Mouse (Mus musculus) kidney, embryonic 16.5 days (tissue): Measurements from ENCODE around the gene Sltm. TPM values are rescaled to one million over a fixed set of nuclear protein-coding genes. Genes with fewer than 3 reads are reported as not detected.

Experiments
- ATAC-seq: fragments of 200-750 bp; cut with Nextera tagmentation; 2 replicates; pipeline ENCODE4 v1.8.0; 2017; ENCODE audit warnings: moderate TSS enrichment; ENCODE audit not compliant: low FRiP score, low TSS enrichment
- H3K27ac ChIP-seq: fragments of 300-500 bp; sonication (generic); 2 replicates; pipeline ENCODE4 v1.5.1; 2014; ENCODE audit warnings: low read length
- H3K27me3 ChIP-seq: fragments of 300-500 bp; sonication (generic); 2 replicates; pipeline ENCODE4 v1.6.1; 2014; ENCODE audit warnings: low read length, control low read depth, mixed read lengths; ENCODE audit not compliant: insufficient read depth
- H3K36me3 ChIP-seq: fragments of 300-500 bp; sonication (generic); 2 replicates; pipeline ENCODE4 v1.6.1; 2014; ENCODE audit warnings: low read length, control low read depth, mixed read lengths; ENCODE audit not compliant: insufficient read depth
- H3K4me1 ChIP-seq: fragments of 300-500 bp; sonication (generic); 2 replicates; pipeline ENCODE4 v1.6.1; 2014; ENCODE audit warnings: low read length, control low read depth, mixed read lengths; ENCODE audit not compliant: insufficient read depth
- H3K4me2 ChIP-seq: fragments of 300-500 bp; sonication (generic); replicated peaks from 2 replicates; pipeline ENCODE4 v1.6.1; 2014; ENCODE audit warnings: low read depth, low read length
- H3K4me3 ChIP-seq: fragments of 300-500 bp; sonication (generic); 2 replicates; pipeline ENCODE4 v1.5.1; 2014; ENCODE audit warnings: mild to moderate bottlenecking, low read length
- H3K9ac ChIP-seq: fragments of 300-500 bp; sonication (generic); replicated peaks from 2 replicates; pipeline ENCODE4 v1.6.1; 2014; ENCODE audit warnings: low read length
- H3K9me3 ChIP-seq: fragments of 300-500 bp; sonication (generic); 2 replicates; pipeline ENCODE4 v1.6.1; 2016; ENCODE audit warnings: low read length, control low read depth
- WGBS: fragments of 180-500 bp; shearing (Covaris S2); extraction: QIAGEN DNeasy Blood & Tissue Kit; methylation state at CpG from one replicate; pipeline ENCODE4 v1.1.7; 2014; 5-methylcytosine and 5-hydroxymethylcytosine counted together
- polyA plus RNA-seq: library from polyadenylated mRNA; unstranded; fragments of >200 nt; fragmentation: Nextera tagmentation; extraction: Ambion mirVana; gene quantifications from 2 replicates; pipeline ENCODE4 v1.2.1, GENCODE M21; 2015

The Sltm gene
- polyA plus RNA-seq, 1 experiment from 2014 or later = 49.2 TPM

DNA sequence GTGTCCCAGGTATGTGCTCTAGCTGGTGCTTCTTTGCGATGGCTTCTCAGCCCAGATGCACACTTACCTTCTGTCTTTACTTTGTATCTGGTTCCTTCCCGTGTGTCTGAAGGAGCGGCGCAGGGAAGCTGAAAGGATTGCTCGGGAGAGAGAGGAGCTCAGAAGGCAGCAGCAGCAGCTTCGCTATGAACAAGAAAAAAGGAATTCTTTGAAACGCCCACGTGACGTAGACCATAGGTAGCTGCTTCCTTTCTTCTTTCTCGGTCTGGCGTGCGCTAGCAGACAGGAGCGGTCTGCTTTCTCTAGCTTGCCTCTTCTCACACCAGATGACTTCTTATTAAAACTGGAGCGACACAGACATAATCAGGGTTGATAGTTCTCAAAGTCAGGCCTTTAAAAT, 42.1 kb downstream of the Sltm start:
- 91% methylated on average over 14 of the region's 14 CpGs for WGBS
- Histone ChIP-seq H3K9ac (no peak overlapping the region), H3K4me2 (no peak overlapping the region), H3K9me3 (no peaks in the 10 kb centered on the region), H3K27ac (no peak overlapping the region), H3K4me3 (no peak overlapping the region), H3K36me3 (peaks cover 72% of the 10 kb centered on the region), H3K27me3 (no peaks in the 10 kb centered on the region), H3K4me1 (no peaks in the 10 kb centered on the region)
- ATAC-seq = no peak

DNA sequence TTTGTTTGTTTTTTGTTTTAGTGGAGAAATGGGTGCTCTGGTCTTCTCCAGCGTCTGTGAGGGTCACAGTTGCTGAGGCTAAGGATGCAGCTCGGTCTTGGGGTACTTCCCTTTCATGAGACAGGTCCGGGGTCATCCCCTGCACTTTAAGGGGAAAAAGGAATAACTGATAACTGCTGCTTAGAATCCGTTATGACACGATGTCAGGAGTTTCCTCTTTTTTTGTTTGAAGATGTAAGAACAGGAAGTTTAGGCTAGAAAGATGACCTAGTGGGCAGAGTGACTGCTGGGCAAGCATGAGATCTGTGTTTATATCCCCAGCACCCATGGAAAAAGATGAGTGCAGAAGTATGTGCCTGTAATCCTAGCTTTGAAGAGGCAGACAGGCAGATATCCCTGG, 42.6 kb downstream of the Sltm start:
- H3K4me3 ChIP-seq = no peak overlapping the region
- ATAC-seq = no peak
- peaks cover 72% of the 10 kb centered on the region for H3K36me3 ChIP-seq
- 86% methylated on average over 5 of the region's 5 CpGs for WGBS
- H3K27ac ChIP-seq = no peak overlapping the region
- H3K4me1 ChIP-seq = no peaks in the 10 kb centered on the region
- no peak overlapping the region for H3K4me2 ChIP-seq
- H3K9me3 ChIP-seq = no peaks in the 10 kb centered on the region
- no peak overlapping the region for H3K9ac ChIP-seq
- H3K27me3 ChIP-seq = no peaks in the 10 kb centered on the region

- Histone ChIP-seq H3K9ac (no peak overlapping the region), H3K27ac (no peak overlapping the region), H3K4me1 (no peaks in the 10 kb centered on the region), H3K36me3 (peaks cover 78% of the 10 kb centered on the region), H3K4me2 (no peak overlapping the region), H3K4me3 (no peak overlapping the region), H3K9me3 (no peaks in the 10 kb centered on the region), H3K27me3 (no peaks in the 10 kb centered on the region)
- ATAC-seq = no peak
- 95% methylated on average over 5 of the region's 5 CpGs for WGBS
Measured at GRCm38 (mm10) chr9:70587171-70587570, 44.6 kb downstream of the Sltm start.

- no peak for ATAC-seq
- H3K4me3 ChIP-seq = no peak overlapping the region
- H3K27ac ChIP-seq = no peak overlapping the region
- peaks cover 76% of the 10 kb centered on the region for H3K36me3 ChIP-seq
- H3K4me1 ChIP-seq = no peaks in the 10 kb centered on the region
- H3K9ac ChIP-seq = no peak overlapping the region
- H3K9me3 ChIP-seq = no peaks in the 10 kb centered on the region
- H3K27me3 ChIP-seq = no peaks in the 10 kb centered on the region
- H3K4me2 ChIP-seq = no peak overlapping the region
- 96% methylated on average over 4 of the region's 4 CpGs for WGBS
Measured at GRCm38 (mm10) chr9:70590775-70591174, 48.2 kb downstream of the Sltm start.

DNA sequence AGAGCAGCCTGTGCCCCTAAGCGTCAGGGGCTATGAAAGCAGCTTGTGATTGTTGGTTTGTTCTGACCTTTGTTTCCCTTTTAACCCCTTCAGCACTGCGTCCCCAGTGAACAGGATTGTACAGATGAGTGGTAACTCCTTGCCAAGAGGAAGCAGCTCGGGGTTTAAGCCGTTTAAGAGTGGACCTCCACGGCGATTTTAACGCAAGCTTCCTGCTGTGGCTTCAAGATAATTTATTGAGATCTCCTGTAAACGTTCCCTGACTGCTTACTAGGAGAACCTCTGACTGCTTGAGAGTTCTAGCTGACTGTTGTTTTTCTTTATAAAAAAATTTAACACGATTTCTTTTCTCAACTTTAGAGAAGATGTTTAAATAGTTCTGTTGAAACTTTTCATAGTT, 48.9 kb downstream of the Sltm start:
- H3K9ac ChIP-seq = no peak overlapping the region
- 44% methylated on average over 9 of the region's 9 CpGs for WGBS
- H3K4me1 ChIP-seq = no peaks in the 10 kb centered on the region
- H3K9me3 ChIP-seq = no peaks in the 10 kb centered on the region
- no peak overlapping the region for H3K27ac ChIP-seq
- no peaks in the 10 kb centered on the region for H3K27me3 ChIP-seq
- no peak overlapping the region for H3K4me3 ChIP-seq
- no peak overlapping the region for H3K4me2 ChIP-seq
- ATAC-seq = no peak
- peaks cover 73% of the 10 kb centered on the region for H3K36me3 ChIP-seq

- ATAC-seq = no peak
- Histone ChIP-seq H3K36me3 (peaks cover 17% of the 10 kb centered on the region), H3K4me2 (no peak overlapping the region), H3K27me3 (no peaks in the 10 kb centered on the region), H3K27ac (no peak overlapping the region), H3K4me1 (no peaks in the 10 kb centered on the region), H3K4me3 (no peak overlapping the region), H3K9me3 (no peaks in the 10 kb centered on the region), H3K9ac (no peak overlapping the region)
- WGBS = 92% methylated on average over 2 of the region's 2 CpGs
Measured at GRCm38 (mm10) chr9:70598271-70598670, 55.7 kb downstream of the Sltm start.

- H3K27ac ChIP-seq = no peak overlapping the region
- peaks cover 11% of the 10 kb centered on the region for H3K36me3 ChIP-seq
- no peaks in the 10 kb centered on the region for H3K9me3 ChIP-seq
- no peaks in the 10 kb centered on the region for H3K4me1 ChIP-seq
- no peak overlapping the region for H3K4me3 ChIP-seq
- H3K4me2 ChIP-seq = no peak overlapping the region
- H3K27me3 ChIP-seq = no peaks in the 10 kb centered on the region
- no peak overlapping the region for H3K9ac ChIP-seq
- no peak for ATAC-seq
- 88% methylated on average over 1 of the region's 1 CpGs for WGBS
Measured at GRCm38 (mm10) chr9:70602186-70602845, 59.8 kb downstream of the Sltm start.

GRCm38 (mm10) chr9:70611026-70611673, 68.6 kb downstream of the Sltm start:
- Histone ChIP-seq H3K4me2 (no peak overlapping the region), H3K9me3 (no peaks in the 10 kb centered on the region), H3K4me1 (no peaks in the 10 kb centered on the region), H3K4me3 (no peak overlapping the region), H3K27ac (no peak overlapping the region), H3K36me3 (peaks cover 7% of the 10 kb centered on the region; the same call in 1 of the 2 replicates), H3K9ac (no peak overlapping the region), H3K27me3 (no peaks in the 10 kb centered on the region)
- no peak for ATAC-seq
- 73% methylated on average over 3 of the region's 3 CpGs for WGBS

- Histone ChIP-seq H3K9me3 (no peaks in the 10 kb centered on the region), H3K4me1 (no peaks in the 10 kb centered on the region), H3K27me3 (no peaks in the 10 kb centered on the region), H3K4me2 (no peak overlapping the region), H3K27ac (no peak overlapping the region), H3K36me3 (no peaks in the 10 kb centered on the region), H3K4me3 (no peak overlapping the region), H3K9ac (no peak overlapping the region)
- WGBS = 90% methylated on average over 2 of the region's 2 CpGs
- no peak for ATAC-seq
Measured at GRCm38 (mm10) chr9:70629711-70630110, 87.2 kb downstream of the Sltm start.

DNA sequence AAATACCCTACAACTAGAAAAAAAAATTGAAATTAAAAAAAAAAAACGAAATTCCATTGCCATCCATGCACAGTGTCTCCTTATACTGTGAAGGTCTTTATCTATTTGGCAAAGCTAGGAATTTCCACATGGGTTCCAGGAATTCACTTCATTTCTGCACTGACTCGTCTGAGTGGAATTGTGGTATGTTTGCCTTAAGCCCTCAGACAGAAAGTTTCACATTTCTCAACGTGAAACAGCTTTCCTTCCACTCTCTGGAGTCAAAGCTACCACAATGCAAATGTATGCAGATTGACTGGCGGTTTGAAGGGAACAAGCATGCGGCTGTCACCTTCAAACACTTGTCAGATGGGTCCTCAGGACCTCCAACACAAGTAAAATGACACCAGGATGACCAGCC, 89.1 kb downstream of the Sltm start:
- Histone ChIP-seq H3K27ac (no peak overlapping the region), H3K4me3 (no peak overlapping the region), H3K4me1 (no peaks in the 10 kb centered on the region), H3K9ac (no peak overlapping the region), H3K4me2 (no peak overlapping the region), H3K27me3 (no peaks in the 10 kb centered on the region), H3K9me3 (no peaks in the 10 kb centered on the region), H3K36me3 (no peaks in the 10 kb centered on the region)
- no peak for ATAC-seq
- 20% methylated on average over 5 of the region's 5 CpGs for WGBS
